Mouse (Mus musculus) liver, adult 2 months (tissue): Measurements from ENCODE around the gene Ube2d2b.

ENCODE experiments used
- CTCF ChIP-seq: fragments of 200-500 bp; IDR thresholded peaks from 2 replicates; pipeline ENCODE4 v1.5.1; 2011; ENCODE audit warnings: low read depth, low read length, control low read depth
- POLR2A ChIP-seq: fragments of 200-500 bp; IDR thresholded peaks from 2 replicates; pipeline ENCODE4 v1.6.1; 2011; ENCODE audit warnings: low read length, control low read depth; ENCODE audit not compliant: insufficient read depth; ENCODE audit errors: extremely low read depth

DNA sequence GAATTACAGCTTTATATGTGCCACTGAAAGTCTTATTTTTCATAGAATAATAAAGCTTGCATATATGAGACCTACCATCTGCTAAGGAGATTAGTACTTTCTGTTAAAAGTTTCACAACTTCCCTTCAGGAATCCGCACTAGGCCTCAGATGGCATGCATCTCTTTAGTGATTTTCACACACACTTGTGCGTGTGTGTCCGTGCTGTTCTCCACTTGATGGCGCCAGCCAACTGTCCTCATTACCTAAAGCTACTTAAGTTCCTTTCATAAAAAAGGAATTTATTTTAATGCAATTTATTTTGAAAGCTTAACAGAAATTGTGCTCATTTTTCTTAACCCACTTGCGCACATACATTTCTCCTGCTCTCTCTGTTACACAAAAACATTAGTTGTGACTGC, 40.4 kb upstream of the Ube2d2b start:
- TF ChIP-seq CTCF (peak; percentile 38; the same call in 1 of the 2 replicates), POLR2A (no peak)
